Mouse (Mus musculus): ENCODE data around the gene Racgap1.

DNA sequence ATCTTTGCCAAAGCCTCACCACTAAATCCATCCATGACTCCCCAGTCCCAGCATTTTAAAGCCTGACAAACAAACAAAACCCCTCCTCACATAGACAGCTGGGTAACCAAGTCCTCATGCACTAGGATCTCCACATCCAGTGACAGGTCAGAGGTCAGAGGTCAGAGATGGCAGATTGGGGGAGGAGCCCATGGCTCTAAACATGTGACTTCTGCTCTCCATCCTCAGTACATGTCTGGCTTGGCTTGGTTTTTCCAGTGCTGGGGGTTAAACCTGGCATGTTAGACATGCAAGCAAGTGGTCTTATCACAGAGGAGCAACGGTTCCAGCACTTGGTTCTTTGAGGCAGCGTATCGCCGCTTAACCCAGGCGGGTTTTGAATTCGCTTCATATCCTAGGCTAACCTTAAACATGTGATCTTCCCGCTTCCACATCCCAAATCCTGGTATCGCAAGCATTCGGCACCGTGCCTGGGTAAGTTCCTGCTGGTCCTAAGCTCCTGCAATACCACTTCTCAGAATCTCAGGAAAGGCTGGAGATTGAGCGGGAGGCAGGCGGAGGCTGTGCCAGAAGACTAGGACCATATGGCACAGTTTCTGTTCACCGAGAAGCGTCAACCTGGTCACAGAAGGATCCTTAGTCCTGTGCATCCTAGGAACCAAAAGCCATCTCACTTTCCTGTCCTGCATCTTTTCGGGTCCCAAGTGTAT lies 9.8 kb upstream of the Racgap1 start:
- TF ChIP-seq EP300 (optimal IDR thresholded peaks at IDR 0.05) (no peak), CTCF (IDR thresholded peaks at IDR 0.05; ENCODE audit: low read depth) (no peak)
